Mouse (Mus musculus): Measurements from ENCODE around the gene Nrip2. TPM values are rescaled to one million over a fixed set of nuclear protein-coding genes. Genes with fewer than 3 reads are reported as not detected.

The Nrip2 gene
- polyA plus RNA-seq, 3 experiments from 2014 or later: 2.4 to 7.5 (median 4.2) TPM

DNA sequence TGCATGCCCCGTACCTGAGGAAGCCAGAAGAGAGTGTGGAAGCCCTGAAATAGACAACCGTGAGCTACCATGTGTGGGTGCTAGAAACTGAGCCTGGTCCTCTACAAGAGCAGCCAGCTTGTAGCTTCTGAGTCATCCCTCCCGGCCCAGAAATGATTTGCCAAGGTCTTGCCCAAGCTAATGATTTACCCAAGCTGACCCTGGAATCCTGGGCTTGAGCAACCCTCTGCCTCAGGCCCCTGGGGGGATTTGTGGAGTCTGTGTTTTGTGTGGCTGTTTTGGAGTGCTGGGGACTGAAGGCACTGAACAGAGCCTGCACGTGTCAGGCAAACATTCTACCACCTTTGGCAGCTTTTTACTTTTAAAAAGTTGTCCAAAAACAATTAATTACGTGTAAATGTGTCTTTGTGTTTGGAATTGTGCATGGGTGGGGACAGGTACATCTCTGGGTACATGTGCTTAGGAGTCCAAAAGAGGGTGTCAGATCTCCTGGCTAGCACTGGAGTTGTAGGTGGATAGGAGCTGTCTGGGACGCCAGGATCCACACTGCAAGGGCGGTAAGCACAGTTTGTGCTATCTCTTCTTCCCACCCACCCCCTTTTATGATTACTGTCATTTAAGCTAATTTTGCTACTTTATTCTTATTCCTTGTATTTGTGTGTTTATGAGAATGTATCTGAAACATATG, 1.4 kb upstream of the Nrip2 start:
- no peak for ATAC-seq

GRCm38 (mm10) chr6:128399421-128400185, 507 bp downstream of the Nrip2 start:
- ATAC-seq: no peak

DNA sequence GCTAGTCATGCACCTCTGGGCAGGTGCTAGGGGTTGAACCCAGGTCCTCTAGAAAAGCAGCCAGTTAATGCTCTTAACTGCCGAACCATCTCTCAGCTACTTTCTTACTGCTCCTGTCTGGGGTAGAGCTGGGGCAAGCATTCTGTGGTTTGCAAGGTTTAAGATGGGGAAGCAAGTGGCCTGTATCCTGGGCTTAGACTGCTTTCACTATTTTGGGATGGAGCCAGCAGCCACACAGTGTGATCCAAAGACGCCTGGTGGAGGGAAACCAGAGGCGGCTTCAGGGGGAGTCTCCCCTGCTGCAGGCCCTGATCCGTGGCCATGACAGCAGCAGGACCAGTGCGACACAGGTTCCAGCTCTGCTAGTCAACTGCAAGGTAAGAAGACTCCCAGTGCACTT, 5.6 kb downstream of the Nrip2 start:
- no peak for ATAC-seq

DNA sequence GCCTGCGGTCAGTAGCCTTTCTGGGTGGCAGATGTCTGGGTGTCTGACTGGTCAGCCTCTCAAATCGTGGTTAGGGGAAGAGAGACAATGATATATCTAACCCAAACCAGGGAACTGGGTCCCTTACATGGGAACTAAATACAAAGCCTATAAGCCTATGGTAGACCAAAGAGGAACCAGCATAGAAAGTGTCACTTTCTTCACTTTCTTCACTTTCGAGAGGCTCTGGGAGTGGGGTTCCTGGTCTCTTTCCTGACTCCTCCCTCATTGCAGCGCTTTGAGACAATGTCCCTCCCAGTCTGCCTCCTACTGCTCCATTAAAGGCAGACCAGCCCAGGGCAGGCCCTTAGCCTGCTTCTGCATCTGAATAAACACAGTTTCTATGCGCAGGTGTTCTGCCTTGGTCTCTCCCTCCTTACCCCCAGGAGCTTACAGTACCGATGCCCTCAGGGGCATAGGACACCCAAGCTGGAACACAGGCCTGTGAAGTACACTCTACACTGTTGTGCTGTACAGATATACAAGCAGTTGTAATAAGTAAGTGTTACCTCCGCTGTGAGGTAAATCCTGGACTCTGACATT, 9.5 kb downstream of the Nrip2 start:
- no peak for ATAC-seq

GRCm38 (mm10) chr6:128410305-128410704, 11.2 kb downstream of the Nrip2 start:
- no peak for ATAC-seq

DNA sequence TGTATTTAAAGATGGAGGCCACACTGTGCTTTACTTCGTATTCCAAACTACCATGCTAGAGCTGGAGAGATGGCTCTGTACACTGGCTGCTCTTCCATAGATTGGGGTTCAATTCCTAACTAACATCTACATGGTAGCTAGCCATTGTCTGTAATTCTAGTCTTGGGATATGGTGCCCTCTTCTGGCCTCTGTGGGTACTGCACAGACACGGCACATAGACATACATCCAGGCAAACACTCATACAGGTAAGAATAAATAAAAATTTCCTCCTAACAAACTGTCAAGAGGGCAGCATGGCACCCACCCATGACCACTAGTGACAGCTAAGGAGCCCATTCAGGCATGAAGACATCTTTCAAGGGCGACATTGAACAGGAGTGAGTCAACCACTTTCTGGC, 12.0 kb downstream of the Nrip2 start:
- peak; percentile 76 for ATAC-seq

DNA sequence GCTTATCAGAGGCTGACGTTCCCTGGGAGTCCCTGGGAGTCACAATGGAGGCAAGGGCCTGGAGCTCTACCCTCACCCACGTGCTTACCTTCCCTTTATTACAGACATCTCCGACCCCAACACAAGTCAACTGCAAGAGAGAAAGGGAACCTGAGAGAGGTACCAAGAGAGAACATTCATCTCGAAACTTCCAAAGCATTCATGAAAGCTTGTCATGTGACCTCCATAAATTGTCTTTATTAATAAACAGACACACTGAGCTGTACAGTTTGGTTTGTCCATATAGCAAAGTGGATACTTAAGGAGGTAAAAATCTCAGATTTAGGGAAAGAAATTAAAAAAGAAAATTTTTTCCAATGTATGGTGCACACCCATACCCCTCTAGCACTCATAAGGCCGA, 17.1 kb downstream of the Nrip2 start:
- ATAC-seq: no peak

DNA sequence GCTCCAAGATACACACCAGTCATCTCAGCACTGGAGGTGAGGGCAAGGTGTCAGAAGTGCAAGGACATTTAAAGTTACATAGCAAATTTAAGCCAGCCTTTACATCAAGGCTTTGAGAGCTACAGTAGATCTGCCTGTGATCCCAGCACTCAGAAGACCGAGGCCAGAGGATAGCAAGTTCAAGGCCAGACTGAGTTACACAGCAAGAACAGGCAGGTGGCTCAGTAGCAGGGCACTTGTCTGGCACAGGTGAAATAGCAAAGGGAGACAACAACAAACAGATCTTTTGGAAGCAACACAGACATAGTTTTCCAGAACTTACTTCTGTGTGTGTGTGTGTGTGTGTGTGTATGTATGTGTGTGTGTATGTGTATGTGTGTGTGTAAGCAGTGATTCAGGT, 19.0 kb downstream of the Nrip2 start:
- no peak for ATAC-seq

- ATAC-seq: no peak
These were observed 21.9 kb downstream of the Nrip2 start for GRCm38 (mm10) chr6:128421036-128421435.

- no peak for ATAC-seq
These were observed 22.4 kb downstream of the Nrip2 start for GRCm38 (mm10) chr6:128421480-128421879.

GRCm38 (mm10) chr6:128423496-128424268, 24.6 kb downstream of the Nrip2 start:
- no peak for ATAC-seq

DNA sequence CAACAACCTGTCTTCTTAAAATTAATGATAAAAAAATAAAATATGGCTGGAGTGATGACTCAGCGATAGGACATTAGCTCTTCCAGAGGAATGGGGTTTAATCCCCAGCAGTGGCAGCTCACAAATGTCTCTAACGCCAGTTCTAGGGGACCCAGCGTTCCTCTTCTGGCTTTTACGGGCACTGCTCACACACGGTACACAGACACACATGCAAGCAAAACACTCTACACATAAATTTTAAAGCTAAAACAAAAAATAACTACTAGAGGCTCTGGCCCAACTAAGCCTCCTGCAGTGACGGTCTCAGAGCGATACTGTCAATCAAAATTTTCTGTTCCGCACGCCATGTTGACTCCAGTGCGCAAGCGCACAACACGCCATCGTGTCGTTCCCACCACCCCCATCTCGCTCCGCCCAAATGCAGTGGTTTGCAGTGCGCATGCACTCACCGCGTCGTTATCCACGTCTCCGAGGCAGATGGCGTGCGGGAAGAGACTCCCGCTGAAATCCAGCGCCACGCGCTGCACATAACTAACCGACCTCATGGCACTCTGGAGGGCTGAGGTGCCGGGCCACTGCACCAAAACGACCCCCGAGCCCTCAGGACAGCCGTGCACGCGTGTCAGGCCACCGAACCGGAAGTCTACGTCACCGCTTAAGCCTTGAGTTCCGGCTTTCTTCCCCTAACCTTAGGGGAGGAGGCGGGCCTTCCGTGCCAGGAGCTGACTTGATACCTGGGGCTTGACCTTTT, 25.3 kb downstream of the Nrip2 start, which contains the start of gene Itfg2:
TSS of gene Itfg2 (minus strand) at position 663 of the 751 bp plus-strand sequence.
- peak; percentile 92 for ATAC-seq

GRCm38 (mm10) chr6:128425046-128425445, 25.9 kb downstream of the Nrip2 start:
- ATAC-seq: no peak

DNA sequence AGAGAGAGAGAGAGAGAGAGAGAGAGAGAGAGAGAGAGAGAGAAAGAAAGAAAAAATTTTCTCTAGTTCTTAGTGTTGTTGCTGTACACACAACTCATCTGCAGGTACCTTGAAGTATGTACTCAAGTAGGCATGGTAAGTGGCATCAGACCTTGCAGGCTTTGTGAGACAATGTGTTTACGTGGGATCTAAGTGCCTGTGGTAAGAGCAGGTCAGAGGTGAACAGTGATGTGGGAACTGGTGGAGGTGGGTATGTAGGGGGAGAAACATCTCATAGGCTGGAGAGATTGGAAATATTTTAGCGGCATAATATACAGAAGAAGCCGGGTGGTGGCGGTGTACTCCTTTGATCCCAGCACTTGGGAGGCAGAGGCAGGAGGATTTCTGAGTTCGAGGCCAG, 28.5 kb downstream of the Nrip2 start:
- ATAC-seq: no peak

GRCm38 (mm10) chr6:128429300-128429699, 30.2 kb downstream of the Nrip2 start:
- no peak for ATAC-seq

GRCm38 (mm10) chr6:128429826-128430225, 30.7 kb downstream of the Nrip2 start:
- ATAC-seq: no peak

GRCm38 (mm10) chr6:128432356-128432915, 33.3 kb downstream of the Nrip2 start:
- ATAC-seq: no peak

GRCm38 (mm10) chr6:128433566-128433965, 34.5 kb downstream of the Nrip2 start:
- no peak for ATAC-seq

- no peak for ATAC-seq
These were observed 36.4 kb downstream of the Nrip2 start for GRCm38 (mm10) chr6:128435474-128435873.

DNA sequence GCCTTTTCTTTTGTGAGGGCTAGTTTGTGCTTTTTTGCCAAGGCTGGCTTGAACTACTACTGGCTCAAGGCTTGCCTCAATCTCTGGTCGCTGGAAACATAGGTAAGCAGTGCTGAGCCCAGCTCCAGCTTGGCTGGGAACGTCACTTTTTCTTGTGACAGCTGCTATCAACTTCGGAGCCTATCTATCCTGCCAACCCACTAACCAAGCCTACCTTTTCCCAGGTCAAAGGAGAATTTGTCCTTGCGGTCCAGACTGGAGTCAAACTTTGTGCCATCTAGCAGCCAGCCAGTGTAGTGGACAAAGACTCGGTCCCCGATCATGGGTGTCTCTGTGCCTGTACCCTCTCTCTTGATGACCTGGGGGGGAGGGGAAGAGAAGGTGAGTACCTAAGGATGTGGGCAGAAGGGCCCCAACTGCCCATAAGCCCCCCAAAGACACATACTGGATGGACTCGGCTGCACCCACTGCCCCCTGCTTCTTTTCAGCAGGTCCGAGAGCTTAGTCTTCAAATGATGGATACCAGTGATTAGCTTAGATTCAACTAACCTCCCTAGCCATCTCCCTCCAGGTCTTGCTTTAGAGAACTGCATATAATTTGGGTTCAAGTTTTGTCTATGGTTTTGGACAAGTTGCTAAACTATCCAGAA, 37.4 kb downstream of the Nrip2 start:
- no peak for ATAC-seq

GRCm38 (mm10) chr6:128437288-128437687, 38.2 kb downstream of the Nrip2 start:
- ATAC-seq: no peak
